Mouse (Mus musculus) intestine, embryonic 14.5 days (tissue): ENCODE data around the gene Olfr10. TPM values are rescaled to one million over a fixed set of nuclear protein-coding genes. Genes with fewer than 3 reads are reported as not detected.

ENCODE experiments used
- ATAC-seq: fragments of 200-750 bp; cut with Nextera tagmentation; replicated peaks from 2 replicates; pipeline ENCODE4 v1.8.0; 2017; ENCODE audit warnings: low read depth, moderate number of reproducible peaks, moderate TSS enrichment, moderate library complexity; ENCODE audit not compliant: low FRiP score, low TSS enrichment
- DNase-seq: peaks from one replicate; pipeline ENCODE4 v3.0.0-alpha.2; 2018; ENCODE audit warnings: low spot score
- H3K27ac ChIP-seq: fragments of 300-500 bp; sonication (generic); 2 replicates; pipeline ENCODE4 v1.5.1; 2014; ENCODE audit warnings: low read depth, mild to moderate bottlenecking, control low read depth
- H3K27me3 ChIP-seq: fragments of 300-500 bp; sonication (generic); replicated peaks from 2 replicates; pipeline ENCODE4 v1.6.1; 2014; ENCODE audit warnings: low read length, control low read depth; ENCODE audit not compliant: control insufficient read depth, insufficient read depth
- H3K36me3 ChIP-seq: fragments of 300-500 bp; sonication (generic); 2 replicates; pipeline ENCODE4 v1.6.1; 2014; ENCODE audit warnings: low read length, control low read depth; ENCODE audit not compliant: control insufficient read depth, insufficient read depth
- H3K4me1 ChIP-seq: fragments of 300-500 bp; sonication (generic); replicated peaks from 2 replicates; pipeline ENCODE4 v1.6.1; 2014; ENCODE audit warnings: low read length, control low read depth, mixed read lengths; ENCODE audit not compliant: control insufficient read depth, insufficient read depth
- H3K4me2 ChIP-seq: fragments of 300-500 bp; sonication (generic); 2 replicates; pipeline ENCODE4 v1.6.1; 2014; ENCODE audit warnings: low read length
- H3K4me3 ChIP-seq: fragments of 300-500 bp; sonication (generic); 2 replicates; pipeline ENCODE4 v1.5.1; 2014; ENCODE audit warnings: low read depth, low read length, control low read depth, mixed read lengths
- H3K9ac ChIP-seq: fragments of 300-500 bp; sonication (generic); 2 replicates; pipeline ENCODE4 v1.6.1; 2014; ENCODE audit warnings: mild to moderate bottlenecking, low read length
- H3K9me3 ChIP-seq: fragments of 300-500 bp; sonication (generic); 2 replicates; pipeline ENCODE4 v1.6.1; 2016; ENCODE audit warnings: low read length, control low read depth; ENCODE audit not compliant: control insufficient read depth
- WGBS: fragments of 180-500 bp; shearing (Covaris S2); extraction: QIAGEN DNeasy Blood & Tissue Kit; methylation state at CpG from one replicate; pipeline ENCODE4 v1.1.7; 2014; 5-methylcytosine and 5-hydroxymethylcytosine counted together
- polyA plus RNA-seq: library from polyadenylated mRNA; unstranded; fragments of >200 nt; fragmentation: Nextera tagmentation; extraction: Ambion mirVana; gene quantifications from 2 replicates; pipeline ENCODE4 v1.2.1, GENCODE M21; 2014

The Olfr10 gene
- polyA plus RNA-seq, 1 experiment from 2014 or later, result not detected

- H3K9ac ChIP-seq, result no peak overlapping the region
- H3K4me1 ChIP-seq, result no peaks in the 10 kb centered on the region
- no peak overlapping the region for H3K4me2 ChIP-seq
- H3K9me3 ChIP-seq, result no peaks in the 10 kb centered on the region
- no peak for ATAC-seq
- no peaks in the 10 kb centered on the region for H3K36me3 ChIP-seq
- H3K4me3 ChIP-seq, result no peak overlapping the region
- 68% methylated on average over 4 of the region's 4 CpGs for WGBS
- no peak overlapping the region for H3K27ac ChIP-seq
- H3K27me3 ChIP-seq, result no peaks in the 10 kb centered on the region
- DNase-seq, result no peak
These were observed 32.8 kb downstream of the Olfr10 start for GRCm38 (mm10) chr11:49337150-49337832.

Other genes with a start within 250 kb of the Olfr10 start
- 0.27 and 1.2 TPM in 2 replicates for gene Tgtp2, start 240.5 kb upstream of the Olfr10 start, polyA plus RNA-seq
- 2.1 and 3.4 TPM in 2 replicates for gene Ifi47, start 228.2 kb upstream of the Olfr10 start, polyA plus RNA-seq
- gene Olfr1396, start 189.9 kb upstream of the Olfr10 start, polyA plus RNA-seq, result not detected in 2 replicates
- not detected in 2 replicates for gene Olfr1395, start 162.5 kb upstream of the Olfr10 start, polyA plus RNA-seq
- gene Olfr1394, start 150.4 kb upstream of the Olfr10 start, polyA plus RNA-seq, result not detected in 2 replicates
- gene Btnl9, start 117.6 kb upstream of the Olfr10 start, polyA plus RNA-seq, result 1.8 and 3.0 TPM in 2 replicates
- gene Zfp62, start 101.4 kb upstream of the Olfr10 start, polyA plus RNA-seq, result 34.5 and 39.6 TPM in 2 replicates
- 52.9 and 55.4 TPM in 2 replicates for gene Mgat1, start 60.5 kb upstream of the Olfr10 start, polyA plus RNA-seq
- gene Olfr1393, start 26.4 kb upstream of the Olfr10 start, polyA plus RNA-seq, result 0.12 TPM in 1 of 2 replicates, not detected in the other
- gene Olfr1392, start 19.5 kb upstream of the Olfr10 start, polyA plus RNA-seq, result not detected in 2 replicates
- gene Olfr1391, start 18.0 kb downstream of the Olfr10 start, polyA plus RNA-seq, result not detected in 2 replicates
- gene Olfr1390, start 30.4 kb downstream of the Olfr10 start, polyA plus RNA-seq, result not detected in 2 replicates
- not detected in 2 replicates for gene Olfr1389, start 118.3 kb downstream of the Olfr10 start, polyA plus RNA-seq
- gene Olfr1388, start 131.9 kb downstream of the Olfr10 start, polyA plus RNA-seq, result 0.15 and 0.24 TPM in 2 replicates
- gene Olfr1387, start 150.6 kb downstream of the Olfr10 start, polyA plus RNA-seq, result not detected in 2 replicates
- gene Olfr1386, start 160.3 kb downstream of the Olfr10 start, polyA plus RNA-seq, result not detected in 2 replicates
- not detected in 2 replicates for gene Olfr1385, start 184.3 kb downstream of the Olfr10 start, polyA plus RNA-seq
- gene Olfr1384, start 202.0 kb downstream of the Olfr10 start, polyA plus RNA-seq, result not detected in 2 replicates
- gene Olfr1383, start 214.9 kb downstream of the Olfr10 start, polyA plus RNA-seq, result not detected in 2 replicates
- not detected in 2 replicates for gene Olfr1382, start 223.5 kb downstream of the Olfr10 start, polyA plus RNA-seq
- not detected in 2 replicates for gene Olfr1381, start 238.7 kb downstream of the Olfr10 start, polyA plus RNA-seq